Mouse (Mus musculus) naive thymus-derived CD4-positive, alpha-beta T cell, adult 2 months (primary cell): ENCODE measurements around the gene Cyp11a1.

ENCODE experiments used
- DNase-seq: peaks from one replicate; pipeline ENCODE4 v3.0.0-alpha.2; 2011; ENCODE audit warnings: low read depth

Gene Cyp11a1

DNA sequence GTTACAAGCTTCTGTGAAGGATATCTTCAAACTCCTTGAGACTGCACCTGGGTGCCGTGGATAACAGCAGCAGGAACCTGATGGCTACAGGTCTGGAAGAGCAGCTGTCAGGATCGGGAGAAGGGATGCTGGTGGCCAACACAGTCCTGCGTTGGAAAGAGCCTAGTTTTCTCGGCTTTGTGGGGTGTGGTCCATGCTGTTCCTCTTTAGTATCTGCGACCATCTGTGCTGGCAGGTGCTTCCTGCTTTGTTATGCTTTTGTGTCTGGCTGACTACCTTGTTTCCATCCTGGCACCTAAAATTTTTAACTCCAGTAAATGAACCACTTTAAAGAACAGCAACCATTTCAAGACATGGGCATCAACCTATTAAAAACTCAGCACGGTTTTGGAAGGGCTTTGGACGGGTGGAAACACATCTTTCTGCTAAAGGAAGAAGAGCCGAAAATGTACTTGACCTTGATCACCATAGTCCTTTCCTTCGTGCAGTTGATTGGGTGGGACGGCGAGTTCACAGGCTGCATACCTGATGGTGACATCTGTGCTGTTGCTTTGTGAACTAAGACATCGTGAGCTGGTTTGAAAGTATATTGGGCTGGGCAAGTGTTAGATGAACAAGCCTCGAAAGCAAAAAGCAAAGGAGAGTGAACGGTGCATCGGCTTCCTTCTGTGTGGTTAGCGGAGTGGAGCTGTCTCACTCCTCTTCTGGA is at the start of gene Cyp11a1:
TSS of gene Cyp11a1 (plus strand) at position 659 of the 709 bp plus-strand sequence.
- DNase-seq = no peak

DNA sequence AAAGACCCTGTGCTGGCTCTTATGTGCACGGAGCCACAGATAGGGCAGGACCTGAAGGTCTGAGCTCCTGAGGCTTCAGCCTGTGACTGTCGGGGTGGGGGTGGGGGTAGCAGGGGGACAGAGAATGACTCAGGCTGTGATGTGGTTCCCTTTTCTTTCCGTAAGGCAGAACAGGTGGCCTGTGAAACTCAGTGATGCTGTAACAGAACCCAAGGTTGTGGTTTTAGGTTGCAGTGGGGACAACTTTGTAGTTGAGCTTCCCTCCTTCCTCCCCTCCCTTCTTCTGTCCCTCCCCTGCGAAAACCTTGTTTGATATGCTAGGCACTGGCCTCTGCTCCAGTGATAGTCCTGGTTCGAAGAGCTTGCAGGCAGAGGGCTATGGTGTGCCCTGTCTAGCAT is 49.4 kb upstream of the Cyp11a1 start:
- peak; percentile 82 for DNase-seq

- no peak for DNase-seq
These were observed 47.6 kb upstream of the Cyp11a1 start for GRCm38 (mm10) chr9:57958615-57959014.

DNA sequence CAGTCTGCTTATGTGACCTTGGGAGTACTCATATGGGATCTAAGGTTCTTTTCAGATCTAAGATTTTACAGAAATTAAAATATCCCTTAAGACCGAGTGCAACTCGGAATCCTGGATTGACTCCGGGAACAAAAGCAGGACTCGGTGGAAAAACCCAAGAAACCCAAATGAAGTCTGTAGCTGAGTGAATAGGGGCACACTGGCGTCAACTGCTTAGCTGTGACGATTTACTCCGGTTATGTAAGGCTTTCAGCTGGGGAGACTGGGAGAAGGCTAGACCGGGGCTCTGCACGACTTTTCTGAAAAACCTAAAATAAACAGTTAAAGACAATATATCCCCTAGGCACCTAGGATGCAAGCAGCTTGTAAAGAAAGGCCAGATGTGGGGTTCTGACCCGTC is 46.8 kb upstream of the Cyp11a1 start:
- no peak for DNase-seq

DNA sequence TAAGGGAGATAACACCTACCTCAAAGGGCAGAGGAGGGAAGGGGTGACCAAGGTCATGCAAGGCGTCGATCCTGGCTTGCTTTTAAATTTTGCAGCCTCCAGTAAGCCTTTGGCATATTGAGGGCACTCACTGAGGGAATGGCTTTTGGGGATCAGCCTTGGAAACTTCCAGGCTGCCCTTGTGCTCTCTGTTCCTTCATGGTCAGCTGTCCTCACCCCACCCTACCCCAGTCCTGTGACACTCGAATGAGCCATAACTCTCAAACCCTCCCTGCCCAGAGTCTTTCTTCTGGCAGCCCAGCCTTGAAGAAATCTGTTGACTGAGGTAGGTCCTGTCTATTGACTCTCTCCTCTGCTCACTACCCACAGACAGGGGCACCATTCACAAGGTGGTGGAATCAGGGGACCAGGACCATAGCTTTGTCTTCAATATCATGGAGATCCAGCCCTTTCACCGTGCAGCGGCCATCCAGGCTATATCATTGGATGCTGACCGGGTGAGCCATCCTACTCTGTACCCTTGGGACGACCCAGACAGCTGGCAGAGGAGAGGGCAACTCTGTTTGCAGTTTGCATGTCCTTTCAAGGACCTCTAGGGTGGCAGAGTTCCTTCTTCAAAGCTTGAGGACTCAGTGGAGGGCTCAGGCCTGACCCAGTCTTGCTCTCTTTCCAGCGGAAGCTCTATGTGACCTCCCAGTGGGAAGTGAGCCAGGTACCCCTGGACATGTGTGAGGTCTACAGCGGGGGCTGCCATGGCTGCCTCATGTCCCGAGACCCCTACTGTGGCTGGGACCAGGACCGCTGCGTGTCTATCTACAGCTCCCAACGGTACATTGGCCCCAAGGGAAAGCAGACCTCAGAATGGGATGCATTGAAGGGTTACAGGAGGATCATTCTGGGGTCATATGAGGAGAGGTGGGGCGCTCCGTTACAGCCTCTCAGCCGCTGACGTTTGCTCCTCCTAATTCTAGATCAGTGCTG is 46.0 kb upstream of the Cyp11a1 start:
- DNase-seq = no peak

DNA sequence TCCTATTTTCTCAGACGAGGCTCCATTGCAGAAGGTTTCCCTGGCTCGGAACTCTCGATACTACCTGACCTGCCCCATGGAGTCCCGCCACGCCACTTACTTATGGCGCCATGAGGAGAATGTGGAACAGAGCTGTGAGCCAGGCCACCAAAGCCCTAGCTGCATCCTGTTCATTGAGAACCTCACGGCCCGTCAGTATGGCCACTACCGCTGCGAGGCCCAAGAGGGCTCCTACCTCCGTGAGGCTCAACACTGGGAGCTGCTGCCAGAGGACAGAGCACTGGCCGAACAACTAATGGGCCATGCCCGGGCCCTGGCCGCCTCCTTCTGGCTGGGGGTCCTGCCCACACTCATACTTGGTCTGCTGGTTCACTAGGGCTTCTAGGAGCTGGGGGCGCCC is 45.0 kb upstream of the Cyp11a1 start:
- DNase-seq = no peak

DNA sequence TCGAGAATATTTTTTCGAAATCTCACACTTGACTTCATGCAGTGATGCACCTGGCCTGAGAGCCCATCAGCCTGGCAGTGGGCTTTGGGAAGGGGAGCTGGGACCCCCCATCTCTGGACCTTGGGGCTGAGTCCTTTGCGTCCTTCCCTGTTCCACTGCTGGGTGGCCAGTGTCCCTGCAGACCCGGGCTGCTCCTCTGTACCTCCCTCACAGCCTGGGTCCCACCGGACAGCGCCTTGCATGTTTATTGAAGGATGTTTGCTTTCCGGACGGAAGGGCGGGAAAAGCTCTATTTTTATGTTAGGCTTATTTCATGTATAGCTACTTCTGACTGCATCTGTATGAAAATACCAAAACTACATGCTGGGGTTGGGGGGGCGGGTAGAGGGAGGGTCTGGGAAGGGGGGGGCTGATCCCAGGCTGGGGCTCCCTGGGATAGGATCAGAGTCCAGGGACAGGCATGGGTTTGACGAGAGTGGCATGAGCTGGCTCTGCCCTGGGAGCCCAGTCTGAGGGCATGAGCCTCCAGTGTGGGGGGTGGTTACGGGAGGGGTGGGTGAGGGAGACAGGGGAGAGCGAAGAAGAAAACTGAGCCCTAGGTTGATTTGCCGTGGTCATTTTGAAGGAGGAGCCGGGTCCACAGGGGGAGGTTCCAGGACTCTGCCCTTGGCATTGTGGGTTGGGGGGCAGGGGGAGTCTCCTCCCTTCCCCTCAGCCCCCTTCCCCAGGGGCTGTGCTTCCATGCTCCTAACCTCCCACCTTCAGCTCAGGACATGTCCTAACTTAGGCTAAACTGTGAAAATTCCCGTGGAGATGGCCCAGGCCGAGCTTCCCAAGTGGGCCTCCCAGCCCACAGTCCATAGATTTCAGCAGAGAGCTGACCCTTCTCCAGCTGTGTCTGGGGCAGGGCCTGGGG is 44.1 kb upstream of the Cyp11a1 start:
- no peak for DNase-seq

DNA sequence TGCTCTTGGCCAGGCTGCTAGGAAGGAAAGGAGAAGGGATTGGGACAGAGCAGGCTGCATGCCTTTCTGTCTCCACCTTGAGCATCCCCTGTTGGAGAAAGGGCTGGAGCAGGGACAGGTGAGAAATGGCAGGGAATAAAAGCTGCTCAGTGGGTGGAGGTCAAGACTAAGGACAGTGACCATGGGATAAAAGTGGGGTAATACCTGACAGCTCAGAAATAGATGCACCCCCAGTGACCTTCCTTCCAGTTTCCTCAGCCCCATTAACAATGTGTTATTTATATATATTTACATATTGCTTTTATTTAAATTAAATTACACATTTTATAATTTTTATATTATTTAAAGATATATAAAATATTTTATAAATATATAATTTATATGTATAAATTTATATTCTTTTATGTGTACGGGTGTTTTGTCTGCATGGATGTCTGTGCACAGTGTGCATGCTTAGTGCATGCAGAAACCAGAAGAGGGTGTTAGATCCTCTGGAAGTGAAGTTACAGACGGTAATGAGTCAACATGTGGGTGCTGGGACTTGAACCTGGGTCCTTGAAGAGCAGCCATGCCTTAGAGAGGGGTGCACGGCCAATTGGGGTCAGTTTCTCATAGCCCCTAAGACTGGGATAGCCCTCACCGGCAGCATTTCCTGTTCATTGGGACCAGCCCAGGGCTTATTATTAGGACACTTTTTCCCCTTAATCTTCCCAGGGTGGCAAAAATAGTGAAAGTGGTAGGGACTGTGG is 42.8 kb upstream of the Cyp11a1 start:
- DNase-seq = no peak

DNA sequence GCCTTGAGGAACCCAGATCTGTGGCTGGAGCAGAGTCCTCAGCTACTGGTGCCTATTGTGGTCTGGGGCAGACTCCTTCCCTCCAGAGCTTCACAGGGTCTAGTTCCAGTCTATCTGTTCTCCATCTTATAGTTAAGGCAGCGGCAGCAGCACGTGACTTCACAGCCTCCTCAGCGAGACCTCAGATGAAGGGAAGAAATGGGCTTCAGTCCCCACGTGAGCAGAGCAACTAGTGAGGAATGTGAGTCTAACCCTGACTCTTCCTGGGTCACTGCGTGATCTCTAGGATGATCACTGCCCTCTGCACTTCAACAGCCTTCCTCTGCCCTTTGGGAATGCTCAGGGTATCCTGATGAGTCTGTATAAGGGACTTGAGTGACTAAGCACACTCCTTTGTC is 42.2 kb upstream of the Cyp11a1 start:
- DNase-seq = no peak

DNA sequence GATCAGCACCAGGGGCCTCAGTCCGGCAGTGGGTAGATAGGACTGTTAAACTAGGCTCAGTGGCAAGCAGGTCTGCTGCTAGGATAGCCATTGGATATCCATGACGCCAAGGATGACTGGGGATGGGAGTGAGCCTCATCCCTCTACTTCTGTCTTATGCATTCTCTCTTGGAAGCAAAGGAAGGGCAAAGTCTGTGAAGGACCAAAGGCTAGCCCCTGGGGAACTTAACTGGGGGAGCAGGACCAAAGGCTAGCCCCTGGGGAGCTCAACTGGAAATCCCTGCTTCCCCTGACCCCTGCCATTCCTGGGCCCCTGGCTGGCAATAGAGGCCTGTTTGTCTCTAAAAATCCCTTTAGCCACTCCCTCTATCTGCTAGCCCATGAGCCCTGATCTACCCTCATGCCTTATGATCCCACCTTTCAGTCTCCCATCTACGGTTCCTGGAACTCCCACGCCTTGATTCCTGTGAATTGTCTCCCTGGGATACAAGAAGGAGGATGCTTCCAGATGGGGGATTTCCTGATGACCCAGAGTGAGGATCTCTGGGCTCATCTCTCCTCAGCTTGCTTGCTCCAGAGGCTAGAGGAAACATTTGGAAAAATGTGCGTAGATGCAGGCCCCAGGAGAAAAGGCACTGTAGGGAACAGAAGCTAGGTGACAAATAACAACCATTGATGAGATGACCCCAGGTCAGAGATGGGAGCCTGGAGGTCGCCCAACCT is 41.5 kb upstream of the Cyp11a1 start:
- DNase-seq = no peak

DNA sequence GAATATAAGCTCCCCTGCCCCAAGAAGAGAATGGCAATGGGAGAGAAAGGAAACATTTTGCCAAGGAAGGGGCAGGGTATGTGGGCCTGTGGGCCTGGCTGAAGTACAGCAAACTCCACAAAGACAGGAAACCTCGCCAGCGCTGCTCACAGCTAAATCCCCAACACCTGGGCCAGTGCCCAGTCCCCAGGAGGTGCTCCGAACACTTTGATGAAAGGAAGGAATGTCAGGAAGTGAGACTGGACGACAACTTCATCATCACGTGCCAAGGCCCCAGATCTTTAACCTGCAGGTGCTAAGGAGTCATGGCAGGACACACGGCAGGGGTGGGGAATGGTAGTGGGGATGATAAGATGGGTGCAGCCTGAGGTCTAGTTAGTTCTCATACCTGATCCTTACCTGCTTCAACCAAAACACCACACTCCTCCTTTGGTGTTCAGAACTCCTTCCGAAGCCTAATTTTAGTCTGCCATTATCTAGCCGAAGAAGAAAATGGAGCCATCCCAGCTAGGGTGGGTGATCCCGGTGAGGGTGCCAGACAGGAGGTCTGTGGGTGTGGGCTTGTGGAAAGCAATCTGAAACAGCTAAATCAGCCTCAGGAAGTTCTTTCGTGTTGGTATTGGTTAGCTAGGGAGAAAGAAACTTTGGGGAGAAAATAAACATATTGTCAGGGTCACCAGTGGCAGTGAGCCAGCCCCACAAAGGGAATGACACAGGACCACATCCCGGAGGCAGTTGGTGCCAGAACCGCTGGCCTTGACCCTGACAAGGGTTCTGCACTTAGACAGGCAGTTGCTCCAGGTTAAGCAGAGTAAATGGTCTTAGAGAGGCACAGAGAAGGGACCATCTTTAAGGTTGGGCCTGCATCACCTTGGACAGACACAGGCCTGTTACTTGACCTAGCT is 40.7 kb upstream of the Cyp11a1 start:
- DNase-seq = no peak

- DNase-seq = no peak
These were observed 38.8 kb upstream of the Cyp11a1 start for GRCm38 (mm10) chr9:57967237-57967960.

DNA sequence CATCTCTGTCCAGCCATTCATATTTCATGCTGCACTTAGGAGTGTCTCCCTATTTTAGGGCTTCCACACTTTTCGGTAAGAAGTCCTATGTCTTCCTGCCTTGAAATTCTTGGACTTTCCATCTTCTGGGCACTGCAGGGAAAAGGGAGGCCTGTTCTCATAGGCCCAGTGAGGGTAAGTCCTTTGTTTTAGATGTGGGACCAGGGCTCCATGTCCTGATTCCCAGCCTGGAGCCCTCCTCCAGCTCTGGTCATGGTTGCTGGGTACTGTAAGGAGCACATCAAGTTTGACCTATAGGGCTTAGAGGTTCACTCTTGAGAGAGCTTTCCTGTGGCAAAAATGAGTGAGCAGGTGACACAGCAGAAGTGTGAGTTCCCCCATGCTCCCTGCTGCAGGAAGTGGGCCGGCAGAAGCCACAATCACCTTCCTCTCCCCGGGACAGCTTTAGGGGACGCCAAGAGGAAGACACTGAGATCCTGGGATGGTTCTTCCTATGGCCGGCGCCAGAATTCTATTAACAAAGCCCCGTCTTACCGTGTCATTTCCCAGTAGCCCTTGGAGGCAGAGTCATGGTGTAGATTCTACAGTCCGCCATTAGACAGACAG is 37.9 kb upstream of the Cyp11a1 start:
- DNase-seq = peak; percentile 40

GRCm38 (mm10) chr9:57968783-57969542 is 37.2 kb upstream of the Cyp11a1 start:
- no peak for DNase-seq

- DNase-seq = no peak
These were observed 36.3 kb upstream of the Cyp11a1 start for GRCm38 (mm10) chr9:57969736-57970495.

GRCm38 (mm10) chr9:57971413-57971812 is 34.8 kb upstream of the Cyp11a1 start:
- DNase-seq = peak; percentile 41

GRCm38 (mm10) chr9:57972141-57972591 is 34.0 kb upstream of the Cyp11a1 start:
- peak; percentile 57 for DNase-seq
